Mouse (Mus musculus) kidney, postnatal 25 days (tissue): ENCODE measurements around the gene Dpf3.

Experiments used
- DNase-seq, 2 experiments: peaks; one replicate each; pipeline ENCODE4 v3.0.0; 2021; ENCODE audit warnings: mixed read lengths in 2 of 2

Gene Dpf3

DNA sequence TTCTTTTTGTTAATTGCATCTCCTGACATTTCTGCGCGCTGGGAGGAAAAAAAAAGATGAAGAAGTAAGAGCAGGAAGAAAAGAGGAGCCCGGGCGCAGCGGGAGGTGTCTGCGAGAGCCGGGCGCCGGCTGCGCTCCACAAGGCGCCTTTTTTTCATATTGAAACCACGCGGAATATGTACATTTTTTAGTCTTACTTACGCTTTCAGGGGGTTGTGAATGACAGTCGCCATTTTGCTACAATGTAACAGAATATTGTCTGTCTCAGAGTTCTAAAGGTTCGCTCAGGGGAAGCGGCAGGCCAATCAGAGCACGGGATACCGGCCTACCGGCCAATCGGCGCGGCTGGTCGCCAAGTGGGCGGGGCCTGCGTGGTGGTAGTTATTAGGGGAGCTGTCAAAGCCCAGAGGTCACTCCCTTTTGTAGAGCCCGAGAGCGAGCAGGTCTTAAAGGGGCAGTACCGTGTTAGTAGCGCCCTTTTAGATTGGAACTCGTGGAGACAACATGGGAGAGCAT, at the start of gene Dpf3:
TSS of gene Dpf3 (minus strand) at position 241 of the 516 bp plus-strand sequence.
- peak; percentile 99 to 100 for DNase-seq

DNA sequence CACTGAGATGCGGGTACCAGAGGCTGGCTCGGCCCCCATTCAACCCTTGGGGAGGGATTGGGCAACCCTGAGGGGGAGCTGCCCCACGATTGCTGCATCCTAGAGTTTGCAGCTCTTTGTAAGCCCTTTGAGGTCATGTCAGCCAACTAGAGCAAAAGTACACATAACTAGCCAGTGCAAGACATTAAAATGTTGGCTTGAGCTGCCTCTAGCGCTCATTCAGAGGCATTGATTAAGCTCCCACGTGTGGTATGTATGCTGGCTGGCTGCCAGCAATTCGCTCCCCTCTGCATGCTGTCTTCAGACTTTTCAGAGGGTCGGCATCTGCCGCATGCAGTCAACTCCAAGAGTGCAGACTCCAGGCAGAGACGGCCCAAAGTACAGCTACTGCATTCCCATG, 48.5 kb upstream of the Dpf3 start:
- no peak for DNase-seq

DNA sequence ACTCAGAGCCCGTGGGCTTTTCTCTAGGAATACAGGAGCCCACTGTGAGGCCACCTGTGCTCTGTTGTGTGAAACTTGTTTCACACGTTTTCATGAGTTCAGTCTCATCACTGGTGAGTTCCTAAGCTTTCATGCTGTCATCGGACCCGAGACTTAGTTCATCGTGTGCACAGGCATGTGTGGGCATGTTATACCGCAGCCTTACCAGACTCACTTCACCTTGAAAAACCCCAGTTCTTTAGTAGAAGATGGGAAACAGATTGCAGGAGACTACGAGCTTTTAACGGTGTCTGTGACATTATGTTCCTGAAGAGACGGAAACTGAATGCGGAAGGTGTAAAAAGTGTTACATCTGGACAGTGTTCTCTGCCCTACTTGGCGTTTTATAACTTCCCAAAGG, 47.9 kb upstream of the Dpf3 start:
- DNase-seq, result no peak

DNA sequence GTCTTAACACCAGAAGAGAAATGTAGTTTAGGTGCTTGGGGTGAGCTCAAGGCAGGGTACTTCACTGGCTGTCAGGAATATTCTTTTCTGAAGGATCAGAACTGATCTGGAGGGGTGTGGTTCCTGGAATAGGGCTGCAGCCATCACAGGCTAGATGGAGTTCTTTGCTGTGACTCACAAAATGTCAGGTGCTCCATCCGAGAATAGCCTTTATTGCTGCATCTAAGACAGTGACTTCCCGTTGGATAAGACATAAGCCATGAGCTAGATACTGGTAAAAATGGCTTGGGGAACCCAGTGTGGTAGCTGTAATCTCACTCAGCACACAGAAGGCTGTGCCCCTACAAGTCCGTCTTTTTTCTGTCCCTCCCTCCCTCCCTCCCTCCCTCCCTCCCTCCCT, 46.7 kb upstream of the Dpf3 start:
- DNase-seq, result no peak

DNA sequence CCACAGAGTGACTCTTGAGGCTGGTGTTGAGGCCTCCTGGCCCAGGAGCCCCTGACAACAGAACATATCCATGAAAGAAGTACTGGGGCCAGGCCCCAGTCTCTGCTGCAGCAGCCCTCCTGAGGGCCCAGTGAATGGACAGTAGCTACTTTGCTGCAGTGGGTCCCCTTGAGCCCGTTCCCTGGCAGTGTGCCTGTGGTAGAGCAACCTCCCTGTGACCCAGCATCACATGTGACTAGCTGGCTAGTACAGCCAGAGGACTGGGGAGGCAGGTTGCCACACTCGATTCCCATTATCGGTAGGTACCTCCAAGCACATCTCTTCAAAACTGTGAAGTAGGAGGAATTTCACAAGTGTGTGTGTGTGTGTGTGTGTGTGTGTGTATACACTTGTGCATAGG, 45.5 kb upstream of the Dpf3 start:
- peak in 1 of 2 experiments; percentile 57 for DNase-seq

DNA sequence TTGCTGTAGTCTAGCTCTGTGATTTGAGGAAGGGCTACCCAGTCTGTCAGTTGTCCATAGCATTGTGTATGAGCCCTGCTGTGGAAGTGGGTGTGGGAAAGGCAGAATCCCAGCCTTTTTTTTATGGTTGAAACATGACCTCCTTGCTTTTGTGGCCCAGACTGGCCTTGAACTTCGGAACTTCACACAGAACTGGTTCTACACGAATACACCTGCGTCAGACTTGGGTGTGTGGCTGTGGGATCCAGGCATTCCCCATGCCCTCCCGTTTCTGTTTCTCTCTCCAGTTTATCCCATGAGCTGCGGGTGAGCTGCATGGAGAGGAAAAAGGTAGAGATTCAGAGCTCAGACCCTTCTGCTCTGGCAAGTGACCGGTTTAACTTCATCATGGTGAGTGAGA, 44.5 kb upstream of the Dpf3 start:
- DNase-seq, result no peak

DNA sequence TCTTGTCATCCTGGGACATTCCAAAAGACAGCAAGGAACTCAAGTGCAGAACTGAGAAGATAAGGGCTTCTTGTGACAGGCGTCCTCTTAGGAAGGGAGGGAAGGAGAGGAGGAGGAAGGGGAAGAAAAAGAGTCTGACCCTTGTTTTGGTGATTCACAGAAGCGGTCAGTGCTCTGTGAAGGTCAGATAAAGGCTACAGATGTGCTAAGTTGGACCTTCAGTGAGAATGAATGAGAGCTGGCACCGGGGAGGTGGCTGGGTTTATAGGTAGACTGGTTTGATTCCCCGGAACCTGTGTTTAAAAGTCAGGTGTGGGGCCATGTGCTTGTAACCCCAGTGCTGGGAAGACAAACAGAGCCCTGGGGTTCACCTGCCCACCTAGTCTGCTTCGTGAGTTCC, 41.1 kb upstream of the Dpf3 start:
- no peak for DNase-seq

DNA sequence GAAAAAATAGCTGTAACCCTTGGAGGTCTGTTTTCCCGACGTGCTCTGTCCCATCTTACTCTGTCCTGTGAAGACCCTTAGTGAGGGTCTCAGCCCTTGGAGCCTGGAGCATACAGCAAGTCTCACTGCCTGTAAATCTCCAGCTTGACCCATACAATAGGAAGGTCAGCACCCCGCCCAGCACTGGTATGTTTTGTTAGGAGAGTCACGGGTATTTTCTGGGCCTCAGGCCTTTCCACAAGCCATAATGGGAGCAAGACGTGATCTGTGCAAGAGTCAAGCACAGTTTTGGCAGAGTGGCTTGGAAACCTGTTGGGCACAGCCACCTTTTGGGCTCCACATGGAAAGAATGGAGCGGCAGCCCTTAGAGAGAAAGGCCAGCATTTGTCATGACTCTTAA, 40.3 kb upstream of the Dpf3 start:
- DNase-seq, result no peak

DNA sequence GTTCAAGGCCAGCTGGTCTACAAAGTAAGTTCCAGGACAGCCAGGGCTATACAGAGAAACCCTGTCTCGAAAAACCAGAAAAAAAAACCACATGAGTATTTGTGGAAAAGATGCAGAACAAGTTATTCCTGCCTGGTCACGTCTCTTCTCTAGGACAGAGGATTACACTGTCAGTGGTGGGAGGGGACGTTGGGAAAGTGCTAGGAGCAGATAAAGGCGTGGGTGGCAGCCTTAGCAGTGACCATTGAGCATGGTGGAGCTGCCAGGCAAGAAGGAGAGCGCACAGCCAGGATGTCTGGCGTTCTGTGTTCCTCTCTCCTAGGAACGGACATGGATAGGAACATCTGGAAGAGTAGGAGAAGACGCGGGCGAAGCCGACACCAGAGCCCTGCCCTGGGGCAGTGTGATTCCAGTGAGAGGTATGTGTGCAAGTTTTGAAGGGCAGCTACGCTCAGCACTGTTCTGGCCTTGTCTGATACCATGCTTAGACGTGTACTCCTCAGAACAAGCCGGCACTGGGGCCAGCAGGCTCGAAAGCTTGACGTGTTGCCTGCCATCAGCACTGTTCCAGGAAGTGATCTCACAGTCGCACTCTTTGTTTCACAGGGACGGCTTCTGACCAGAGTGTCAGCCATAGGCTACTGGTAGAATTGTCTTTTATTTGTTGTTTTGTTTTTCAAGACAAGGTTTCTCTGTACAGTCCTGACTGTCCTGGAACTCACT, 38.5 kb upstream of the Dpf3 start:
- DNase-seq, result no peak

DNA sequence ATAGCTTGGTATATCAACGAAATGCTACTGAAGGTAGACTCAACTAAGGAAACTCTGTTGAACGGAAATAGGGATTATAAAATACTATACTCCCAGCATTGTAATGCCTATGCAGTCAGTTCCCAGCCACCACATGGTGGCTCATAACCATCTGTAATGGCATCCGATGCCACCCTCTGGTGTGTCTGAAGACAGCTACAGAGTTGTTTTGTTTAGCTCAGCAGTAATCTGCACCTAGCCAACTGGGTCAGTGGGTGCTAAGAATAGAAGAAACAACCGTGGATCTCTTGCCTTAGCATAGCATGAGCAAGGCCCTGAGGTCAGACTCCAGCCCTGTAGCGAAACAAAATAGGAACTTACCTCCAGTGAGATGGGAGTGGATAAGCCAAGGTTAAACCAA, 36.8 kb upstream of the Dpf3 start:
- DNase-seq, result no peak

DNA sequence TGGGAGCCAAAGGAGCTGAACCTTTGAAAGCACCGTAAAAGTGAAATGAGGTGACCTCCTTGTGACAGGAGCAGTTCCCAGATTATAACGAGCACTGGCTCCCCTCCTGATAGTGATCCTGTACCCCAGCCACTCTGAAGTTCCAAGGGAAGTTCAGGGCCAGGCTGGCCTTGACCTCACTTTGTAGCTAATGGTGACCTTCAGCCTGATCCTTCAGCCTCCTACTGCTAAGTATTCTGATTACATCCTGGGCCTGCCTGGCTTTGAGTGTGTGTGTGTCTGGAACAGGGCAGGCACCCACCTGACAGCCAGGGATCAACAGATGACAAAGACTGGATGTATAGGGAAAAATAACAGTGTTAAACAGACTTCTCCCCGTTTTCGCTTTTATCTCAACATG, 36.4 kb upstream of the Dpf3 start:
- no peak for DNase-seq

DNA sequence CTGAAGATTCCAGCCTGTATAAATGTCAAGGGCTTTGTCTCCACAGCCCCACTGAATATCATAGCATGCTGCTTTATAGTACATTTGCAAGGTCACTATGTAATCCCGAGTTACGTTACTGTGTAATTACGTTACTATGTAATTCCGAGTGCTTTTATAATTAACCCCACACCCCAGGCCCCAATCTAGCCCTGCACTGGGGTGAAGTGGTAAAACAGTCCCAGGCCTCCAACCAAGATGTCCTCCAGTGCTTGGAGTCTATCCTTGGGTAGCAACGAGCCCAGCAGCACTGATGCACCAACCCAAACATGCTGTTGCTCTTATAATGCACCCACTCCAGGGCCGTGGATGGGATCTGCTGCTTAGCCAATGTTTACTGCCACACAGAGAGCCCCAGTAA, 35.5 kb upstream of the Dpf3 start:
- DNase-seq, result no peak

DNA sequence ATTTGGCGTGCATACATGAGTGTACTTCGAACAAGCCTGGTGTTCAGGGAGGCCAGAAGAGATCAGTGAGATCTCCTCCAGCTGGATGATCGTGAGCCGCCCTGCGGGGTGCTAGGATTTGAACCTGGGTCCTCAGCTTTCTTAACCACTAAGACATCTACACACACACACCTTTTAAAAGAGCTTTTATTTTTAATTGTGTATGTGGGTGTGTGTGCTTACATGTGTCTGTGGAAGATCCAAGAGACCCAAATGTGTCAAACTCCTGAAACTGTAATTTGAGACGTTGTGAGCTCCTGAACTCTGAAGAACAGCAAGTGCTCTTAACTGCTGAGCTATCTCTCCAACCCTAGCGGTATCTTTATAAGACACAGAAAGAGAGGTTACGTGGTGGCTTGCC, 33.6 kb upstream of the Dpf3 start:
- no peak for DNase-seq

DNA sequence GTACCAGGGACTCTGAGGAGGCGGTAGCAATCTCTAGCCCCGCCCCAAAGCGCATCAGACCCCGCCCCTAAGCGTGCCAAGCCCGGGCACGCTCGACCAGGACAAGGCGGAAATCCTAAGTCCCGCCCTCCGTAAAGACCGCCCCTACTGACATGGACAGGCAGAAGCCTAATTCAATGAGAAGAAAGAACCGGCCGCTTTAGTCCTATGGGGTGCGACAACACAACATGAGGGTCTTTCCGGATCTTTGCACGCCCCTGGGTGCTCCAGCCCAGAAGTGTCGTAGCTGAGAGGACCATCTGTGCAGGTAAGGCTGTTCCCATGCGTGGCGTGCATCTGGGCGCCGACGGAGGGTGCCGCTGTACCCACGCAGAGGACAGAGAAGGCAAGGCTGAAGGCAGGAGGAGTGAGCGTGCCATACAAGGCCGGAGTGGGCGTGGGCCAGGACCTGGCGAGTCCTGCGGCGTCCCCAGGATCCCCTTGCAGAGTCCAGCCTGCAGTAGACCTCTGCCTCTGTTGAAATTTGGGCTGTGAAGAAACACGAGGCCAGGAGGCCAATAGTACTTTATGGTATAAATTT, 32.9 kb upstream of the Dpf3 start, which contains the start of gene Dcaf4:
TSS of gene Dcaf4 (plus strand) at position 156 of the 580 bp plus-strand sequence.
- peak; percentile 98 to 99 for DNase-seq

DNA sequence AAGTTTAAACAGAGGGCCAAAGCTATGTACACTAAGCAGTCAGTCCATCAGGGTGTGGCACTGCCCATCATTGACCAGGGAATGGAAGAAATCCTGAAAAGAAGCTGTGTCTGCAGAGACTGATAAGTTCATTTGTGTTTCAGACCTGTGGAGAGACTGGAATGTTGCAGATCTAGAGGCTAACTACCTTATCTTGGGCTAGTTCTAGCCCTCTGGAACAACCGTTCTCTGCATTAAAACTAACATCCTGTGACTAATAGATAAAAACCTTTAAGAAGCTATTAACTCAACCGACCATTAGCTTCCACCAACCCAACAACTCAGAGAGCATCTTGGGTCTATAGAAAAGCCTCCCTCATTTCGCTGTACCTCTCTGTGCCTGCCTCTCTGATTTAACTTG, 30.1 kb upstream of the Dpf3 start:
- no peak for DNase-seq

DNA sequence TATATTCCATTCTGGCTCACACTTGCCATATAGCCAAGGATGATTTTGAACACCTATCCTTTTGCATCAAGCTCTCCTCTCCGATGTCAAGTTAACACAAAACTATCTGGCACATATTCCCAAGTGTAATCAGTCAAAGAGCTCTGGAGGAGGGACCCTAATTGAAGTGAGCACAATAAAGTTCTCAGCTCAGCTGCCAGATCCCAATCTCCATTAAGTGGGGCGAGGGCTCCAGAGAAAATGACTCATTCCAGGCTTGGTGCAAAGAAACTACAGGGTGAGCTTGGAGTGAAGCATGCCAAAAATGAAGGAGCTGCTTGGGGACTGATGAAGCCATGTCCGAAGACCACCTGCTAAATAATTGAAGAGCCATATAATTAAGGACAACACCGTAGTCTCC, 26.7 kb upstream of the Dpf3 start:
- no peak for DNase-seq

DNA sequence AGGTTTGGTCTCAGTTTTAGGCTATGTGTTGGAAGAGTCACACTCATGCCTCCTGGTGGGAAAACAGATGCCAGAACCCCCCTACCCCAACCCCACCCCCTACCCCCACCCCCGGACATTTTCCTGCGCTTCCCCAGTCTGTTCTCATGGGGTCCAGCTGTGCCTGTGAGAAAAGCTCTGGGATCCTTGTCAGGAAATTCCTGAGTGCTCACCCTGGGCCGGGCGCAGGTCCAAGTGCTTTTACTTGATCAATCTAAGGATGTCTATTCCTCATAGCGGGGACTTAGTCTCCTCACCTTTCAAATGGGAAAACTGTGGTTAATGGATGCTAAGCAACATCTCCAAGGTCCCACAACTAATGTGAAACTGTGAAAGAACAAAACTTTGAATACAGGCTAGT, 25.7 kb upstream of the Dpf3 start:
- peak; percentile 49 to 70 for DNase-seq

DNA sequence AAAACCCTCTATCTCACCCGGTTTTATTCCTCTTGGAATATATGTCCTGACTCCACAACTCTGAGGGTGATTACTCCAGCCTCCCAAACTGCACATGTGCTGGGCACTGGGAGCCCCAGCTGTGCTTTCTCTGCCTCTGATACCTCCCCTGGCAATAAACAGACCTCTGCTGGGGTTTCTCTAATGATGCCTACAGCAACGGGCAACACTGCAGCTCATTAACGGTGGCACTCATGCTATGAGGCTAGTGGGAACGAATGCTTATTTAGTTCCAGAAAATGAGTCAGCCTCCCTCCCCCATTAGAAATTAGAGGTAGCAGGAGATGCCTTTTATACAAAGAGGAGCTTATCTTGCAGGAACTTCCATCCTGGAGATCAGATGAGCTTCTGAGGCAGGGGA, 25.3 kb upstream of the Dpf3 start:
- no peak for DNase-seq

DNA sequence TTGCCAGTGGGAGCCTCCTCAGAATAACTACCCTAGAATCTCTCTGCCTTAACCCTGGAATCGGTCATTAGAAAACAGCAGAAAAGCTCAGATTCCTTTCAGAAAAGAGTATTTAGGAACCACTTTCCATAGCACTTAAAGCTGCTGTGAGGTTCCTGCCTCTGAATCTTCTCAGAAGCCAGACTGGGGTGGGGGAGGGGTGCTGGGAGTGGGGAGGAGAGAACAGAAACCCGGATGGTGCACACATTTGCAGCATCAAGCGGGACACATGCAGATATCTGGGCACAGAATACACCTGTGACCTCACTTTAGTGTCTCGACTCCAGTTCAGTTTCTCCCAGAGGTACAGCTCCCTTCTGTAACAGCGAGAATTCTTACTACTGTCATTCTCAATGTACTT, 23.1 kb upstream of the Dpf3 start:
- DNase-seq, result no peak

DNA sequence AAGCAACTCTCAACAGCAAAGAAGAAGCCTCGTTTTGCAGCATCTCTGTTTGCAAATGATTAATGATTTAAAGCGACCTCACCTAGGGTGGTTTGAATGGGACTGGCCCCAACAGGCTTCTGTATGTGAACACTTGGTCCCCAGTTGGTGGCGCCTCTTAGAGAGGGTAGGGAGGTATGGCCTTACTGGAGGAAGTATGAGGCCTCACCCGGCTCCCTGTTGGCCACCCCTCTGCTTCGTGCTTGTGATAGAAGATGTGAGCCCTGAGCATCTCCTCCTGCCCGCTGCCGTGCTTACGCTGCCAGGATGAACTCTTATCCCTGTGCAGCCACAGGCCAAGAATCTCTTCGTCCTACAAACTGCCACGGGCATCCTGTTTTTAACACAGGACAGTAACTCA, 19.0 kb upstream of the Dpf3 start:
- no peak for DNase-seq

DNA sequence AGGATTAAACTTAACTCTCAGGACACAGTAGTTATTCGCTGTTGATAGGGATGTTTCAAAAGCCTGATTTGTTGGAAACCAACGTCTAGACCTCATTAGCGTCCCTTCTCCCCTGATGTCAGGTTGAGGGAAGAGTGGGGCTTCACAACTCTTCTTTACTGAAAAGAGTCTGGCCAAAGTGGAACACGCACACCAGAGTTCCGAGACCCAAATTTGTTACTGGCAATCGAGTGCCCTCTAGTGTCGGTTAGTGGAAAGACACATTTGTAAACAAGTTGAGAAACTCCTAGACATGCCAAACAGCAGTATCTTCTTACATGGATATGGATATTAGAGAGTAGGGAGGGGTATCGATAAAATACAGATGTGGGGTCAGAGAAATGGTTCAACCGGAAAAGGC, 14.7 kb upstream of the Dpf3 start:
- DNase-seq, result peak in 1 of 2 experiments; percentile 78

DNA sequence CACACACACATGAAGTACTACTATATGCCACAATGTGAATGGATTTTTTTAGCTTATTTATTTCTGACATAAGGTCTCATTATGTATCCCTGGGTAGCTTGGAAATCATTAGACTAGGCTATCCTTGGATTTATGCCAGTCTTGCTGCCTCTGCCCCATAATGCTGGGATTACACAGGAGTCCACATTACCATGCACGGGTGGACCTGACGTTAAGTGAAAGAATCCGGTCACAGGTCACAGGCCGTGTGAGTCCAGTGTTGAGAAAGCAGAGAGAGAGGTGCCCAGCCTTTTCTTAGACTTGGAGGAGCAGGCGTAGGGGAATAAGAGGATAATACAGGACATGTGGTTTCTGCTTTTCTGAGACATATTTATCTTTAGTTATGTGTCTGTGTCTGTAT, 11.7 kb upstream of the Dpf3 start:
- peak; percentile 51 to 76 for DNase-seq

DNA sequence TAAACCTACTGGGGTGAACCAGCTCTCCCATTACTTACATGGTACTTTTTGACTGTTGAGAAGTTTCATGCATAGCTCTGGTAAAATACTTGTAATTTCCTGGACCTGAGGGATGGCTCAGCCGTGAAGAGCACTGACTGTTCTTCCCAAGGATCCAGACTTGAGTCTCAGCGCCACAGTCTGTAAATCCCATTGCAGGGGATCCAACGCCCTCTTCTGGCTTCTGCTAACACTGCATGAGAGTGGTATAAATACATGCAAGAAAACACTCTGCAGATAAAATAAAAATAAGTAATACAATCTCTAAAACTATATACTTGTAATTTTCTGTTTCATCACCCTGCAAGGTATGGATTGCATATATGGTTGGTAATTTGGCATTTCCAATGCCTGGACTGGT, 10.4 kb upstream of the Dpf3 start:
- DNase-seq, result no peak

DNA sequence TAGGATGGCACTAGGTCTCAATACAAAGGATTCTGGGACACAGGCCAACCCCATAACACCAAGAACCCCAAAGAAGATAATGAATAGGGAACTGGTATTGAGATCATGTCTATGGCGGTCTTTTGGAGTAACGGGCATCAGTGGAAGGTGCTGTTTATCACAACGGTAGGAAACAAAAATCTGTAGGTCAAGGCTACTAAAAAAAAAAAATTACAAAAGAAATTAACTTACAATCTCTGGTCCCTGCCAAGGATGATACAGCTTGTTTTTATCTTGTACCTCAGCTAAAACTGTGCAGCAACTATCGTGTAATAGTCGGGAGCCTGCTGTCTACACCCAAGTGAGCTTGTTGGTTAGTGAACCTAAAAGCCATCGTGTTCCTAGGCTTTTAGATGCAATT, 9.2 kb upstream of the Dpf3 start:
- DNase-seq, result no peak

DNA sequence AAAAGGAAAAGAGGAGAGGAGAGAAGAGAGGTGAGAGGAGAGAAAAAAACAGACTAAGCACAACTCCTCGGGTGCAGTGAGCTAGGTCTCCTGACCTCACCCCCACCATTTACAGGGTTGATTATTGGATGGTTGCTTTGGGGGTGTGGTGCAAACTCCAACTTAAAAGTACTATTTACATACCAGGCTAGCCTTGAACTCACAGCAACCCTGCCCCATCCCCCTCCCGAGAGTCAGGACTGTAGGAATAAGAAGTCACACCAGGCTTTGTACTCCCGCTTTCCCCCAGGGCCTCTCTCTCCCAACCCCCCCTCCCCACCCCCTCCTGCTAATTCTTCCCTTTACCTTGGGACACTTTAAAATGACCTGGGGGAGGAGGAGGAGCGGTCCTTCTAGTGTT, 8.8 kb upstream of the Dpf3 start:
- DNase-seq, result no peak
